Mouse (Mus musculus) gastrocnemius, postnatal 10 days (tissue): ENCODE data around the gene Csgalnact2. TPM values are rescaled to one million over a fixed set of nuclear protein-coding genes. Genes with fewer than 3 reads are reported as not detected.

Experiments
- DNase-seq: peaks from one replicate; pipeline ENCODE4 v3.0.0; 2021; ENCODE audit warnings: mixed read lengths
- microRNA-seq, 2 experiments: library from miRNA; unstranded; fragments of <30 nt; microRNA quantifications; one replicate each; pipeline ENCODE4 v1.2.0; 2021
- total RNA-seq, 2 experiments: library from RNA; stranded (reverse); gene quantifications; 2 replicates each; pipeline ENCODE4 v1.2.3; 2021

Gene Csgalnact2
- total RNA-seq, 2 experiments from 2014 or later: 22.5 to 24.0 TPM

- no peak for DNase-seq
Measured at GRCm38 (mm10) chr6:118074151-118074550, 64.8 kb downstream of the Csgalnact2 start.

DNA sequence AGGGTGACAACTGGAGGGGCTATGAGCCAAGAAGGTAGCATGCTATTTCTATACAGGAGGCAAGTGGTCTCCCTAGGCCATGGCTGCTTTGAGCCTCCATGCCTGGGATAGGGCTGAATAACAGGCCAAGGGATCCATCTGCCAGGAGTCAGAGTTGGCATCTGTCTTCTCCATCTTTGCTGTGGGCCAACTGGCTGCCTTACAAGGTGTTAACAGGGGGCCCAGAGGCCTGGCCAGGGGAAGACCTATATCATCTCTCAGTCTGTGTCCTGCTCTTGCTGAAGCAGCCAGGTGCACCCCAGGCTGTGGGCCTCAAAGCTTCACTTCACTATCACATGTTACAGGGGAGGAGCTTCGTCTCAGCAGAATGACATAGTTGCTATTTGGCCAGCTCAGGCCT, 66.8 kb downstream of the Csgalnact2 start:
- no peak for DNase-seq

DNA sequence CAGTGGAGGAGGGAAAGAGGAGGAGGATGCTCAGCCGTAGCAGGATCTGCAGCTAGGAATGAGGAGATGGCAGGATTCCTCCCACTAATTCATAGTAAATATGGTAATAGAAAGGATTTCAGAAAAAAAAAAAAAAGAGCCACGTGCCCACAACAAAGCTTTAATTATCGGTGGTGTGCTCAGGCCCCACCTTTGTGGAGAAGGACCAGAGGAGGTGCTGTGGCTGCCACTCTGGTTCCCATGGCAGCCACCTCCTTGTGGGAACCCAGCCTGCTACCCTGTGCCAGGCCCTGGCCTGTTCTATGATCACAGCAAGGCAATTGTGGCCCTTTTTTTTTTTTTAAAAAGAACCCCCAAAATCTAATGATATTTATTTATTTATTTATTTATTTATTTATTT, 67.5 kb downstream of the Csgalnact2 start:
- DNase-seq: no peak

GRCm38 (mm10) chr6:118071013-118071350, 68.0 kb downstream of the Csgalnact2 start:
- DNase-seq: no peak

- no peak for DNase-seq
Measured at GRCm38 (mm10) chr6:118070321-118071012, 68.5 kb downstream of the Csgalnact2 start.

GRCm38 (mm10) chr6:118067720-118068119, 71.2 kb downstream of the Csgalnact2 start:
- no peak for DNase-seq

GRCm38 (mm10) chr6:118066199-118067081, 72.5 kb downstream of the Csgalnact2 start:
- peak; percentile 36 for DNase-seq

GRCm38 (mm10) chr6:118065837-118066198, 73.1 kb downstream of the Csgalnact2 start:
- DNase-seq: no peak

DNA sequence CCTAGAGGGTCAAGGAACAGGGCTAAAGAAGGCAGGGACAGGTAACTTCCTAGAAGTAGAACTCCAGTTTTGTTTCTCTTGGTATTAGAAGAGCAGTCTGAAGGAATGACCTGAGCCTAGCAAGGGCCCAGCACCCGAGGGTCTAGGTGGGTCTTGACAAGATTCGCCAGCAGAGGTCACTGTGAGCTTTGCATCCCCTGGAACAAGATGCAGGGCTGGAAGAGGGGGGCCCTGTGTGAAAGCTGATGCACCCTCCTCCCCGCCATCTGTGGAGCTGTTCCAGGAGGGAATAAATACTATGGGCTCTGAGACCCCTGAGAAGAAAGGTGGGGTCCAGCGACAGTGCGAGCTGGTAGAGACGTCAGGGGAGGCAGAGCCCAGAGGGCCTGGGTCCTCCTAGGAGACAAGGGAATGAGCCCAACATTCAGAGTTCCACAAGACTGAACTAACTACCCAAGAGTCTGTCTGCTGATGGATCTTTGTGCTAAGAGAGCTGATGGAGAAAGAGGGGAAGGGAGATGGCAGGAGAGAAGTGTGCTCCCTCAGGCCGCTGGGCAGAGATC, 73.9 kb downstream of the Csgalnact2 start:
- peak; percentile 62 for DNase-seq

DNA sequence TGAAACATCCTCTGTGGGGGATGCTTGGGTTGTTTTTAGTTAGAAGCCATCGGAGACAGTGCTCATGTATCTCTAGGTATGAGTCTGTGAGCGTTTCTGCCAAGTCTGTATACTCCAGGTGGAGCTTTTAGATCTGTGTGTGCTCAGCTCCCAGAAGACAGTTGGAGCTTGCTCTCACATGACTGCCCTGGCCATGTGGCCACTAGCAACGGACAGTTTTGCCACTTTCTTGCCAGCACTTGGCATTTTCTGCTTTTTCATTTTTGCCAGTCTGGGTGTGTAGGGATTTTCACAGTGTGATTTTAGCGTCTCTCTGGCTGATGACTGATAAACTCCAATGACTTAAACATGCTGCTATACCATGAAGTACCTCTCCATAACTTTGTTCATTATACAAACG, 75.7 kb downstream of the Csgalnact2 start:
- no peak for DNase-seq

DNA sequence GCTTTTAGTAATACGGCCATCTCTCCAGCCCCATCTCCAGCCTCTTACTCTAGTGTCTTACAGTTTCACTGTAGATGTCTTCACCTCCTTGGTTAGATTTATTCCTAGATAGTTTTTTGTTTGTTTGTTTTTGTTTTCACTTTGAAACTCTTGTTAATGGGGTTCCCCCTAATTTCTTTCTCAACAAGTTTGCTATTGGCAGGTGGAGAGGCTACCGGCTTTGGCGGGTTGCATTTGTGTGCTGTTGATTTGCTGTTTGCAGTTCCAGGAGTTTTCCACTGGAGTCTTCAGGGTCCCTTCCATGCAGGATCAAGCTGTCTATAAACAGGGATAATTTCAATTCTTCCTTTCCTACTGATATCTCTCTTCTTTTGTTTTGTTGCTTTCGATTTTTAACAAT, 77.7 kb downstream of the Csgalnact2 start:
- DNase-seq: no peak

Small RNAs within 50 kb of the gene (microRNA-seq; reads per million reads assigned to microRNA genes)
- 0.25 to 1.3 reads per million in 2 experiments for gene Mir7044

Other genes with a start within 250 kb of the Csgalnact2 start
- 100 to 1,000 TPM; 199 to 227 TPM for gene Hnrnpf, start 238.8 kb downstream of the Csgalnact2 start, total RNA-seq
- gene Fxyd4, start 201.4 kb downstream of the Csgalnact2 start, total RNA-seq: not detected
- gene Rasgef1a, start 127.7 kb downstream of the Csgalnact2 start, total RNA-seq: under 1 TPM; 0.47 to 0.80 TPM
- gene Ret, start 58.6 kb upstream of the Csgalnact2 start, total RNA-seq: 10 to 100 TPM; 13.1 to 15.2 TPM